Mouse (Mus musculus) layer of hippocampus, adult 2 months (tissue): ENCODE measurements around the gene Fam163a. TPM values are rescaled to one million over a fixed set of nuclear protein-coding genes. Genes with fewer than 3 reads are reported as not detected.

Source experiments
- DNase-seq, 2 experiments: peaks; one replicate each; pipeline ENCODE4 v3.0.0; 2022; ENCODE audit warnings: low spot score in 2 of 2
- H3K27ac ChIP-seq: fragments of 200-600 bp; 2 replicates; pipeline ENCODE4 v1.8.1; 2022
- H3K4me3 ChIP-seq: fragments of 200-600 bp; 2 replicates; pipeline ENCODE4 v1.8.1; 2022; ENCODE audit warnings: mild to moderate bottlenecking
- CTCF ChIP-seq: fragments of 200-600 bp; conservative IDR thresholded peaks from 2 replicates; pipeline ENCODE4 v1.8.1; 2022; ENCODE audit warnings: antibody characterized with exemption, mild to moderate bottlenecking, moderate library complexity
- total RNA-seq, 2 experiments: library from RNA; stranded (reverse); gene quantifications; 2 replicates each; pipeline ENCODE4 v1.2.3; 2021

Gene Fam163a
- total RNA-seq, 2 experiments from 2014 or later, result 14.3 to 14.8 TPM

- TF ChIP-seq CTCF, result no peak
- Histone ChIP-seq H3K27ac (no peak overlapping the region), H3K4me3 (no peak overlapping the region)
- no peak for DNase-seq
Measured at GRCm38 (mm10) chr1:156027849-156028248, 177.0 kb downstream of the Fam163a start.

Other genes with a start within 250 kb of the Fam163a start
- gene Cep350, start 231.8 kb downstream of the Fam163a start, total RNA-seq, result 10 to 100 TPM; 48.9 to 52.1 TPM
- 10 to 100 TPM; 48.4 to 55.1 TPM for gene Tor1aip2, start 169.6 kb downstream of the Fam163a start, total RNA-seq
- 10 to 100 TPM; 32.7 to 33.6 TPM for gene Tor1aip1, start 168.5 kb downstream of the Fam163a start, total RNA-seq
- gene Tdrd5, start 98.6 kb upstream of the Fam163a start, total RNA-seq, result 1 to 10 TPM; 6.5 to 7.6 TPM
- gene Nphs2, start 105.7 kb upstream of the Fam163a start, total RNA-seq, result not detected
- 100 to 1,000 TPM; 312 to 322 TPM for gene Gm2000, start 161.0 kb upstream of the Fam163a start, total RNA-seq
- gene Axdnd1, start 216.1 kb upstream of the Fam163a start, total RNA-seq, result 1 to 10 TPM in 1 of 2 experiments, under 1 TPM in 1; 0.61 to 1.3 TPM